Mouse (Mus musculus): Measurements from ENCODE around the gene Plp2. TPM values are rescaled to one million over a fixed set of nuclear protein-coding genes. Genes with fewer than 3 reads are reported as not detected.
"Not testable (repeated sequence)": the region's sequence is repeated elsewhere in the genome, so short reads cannot be mapped to it uniquely, and the experiment has no call there.

The Plp2 gene
- polyA plus RNA-seq (2015; fragmentation: Nextera tagmentation; extraction: Ambion mirVana), result 218 and 221 TPM in 2 replicates

GRCm38 (mm10) chrX:7670921-7671623 is at the start of gene Plp2:
TSS of gene Plp2 (minus strand) at chrX:7671390.
- WGBS, result 17% methylated on average over 25 of the region's 36 CpGs
- Histone ChIP-seq H3K36me3 (ENCODE audit: control insufficient read depth, insufficient read depth, low read length) (no peaks in the 10 kb centered on the region), H3K4me3 (ENCODE audit: low read length) (peak within 1 kb of the TSS; percentile 56), H3K9me3 (ENCODE audit: control insufficient read depth, low read length) (no peaks in the 10 kb centered on the region), H3K4me2 (ENCODE audit: low read depth, low read length) (peak within 1 kb of the TSS; percentile 55), H3K4me1 (replicated peaks; ENCODE audit: control insufficient read depth, insufficient read depth, low read length) (peaks cover 10% of the 10 kb centered on the region), H3K9ac (ENCODE audit: low read length) (peak within 1 kb of the TSS; percentile 68), H3K27ac (ENCODE audit: low read length) (peak within 1 kb of the TSS; percentile 89), H3K27me3 (ENCODE audit: control insufficient read depth, insufficient read depth, low read depth, low read length) (no peaks in the 10 kb centered on the region)
- peak; percentile 62 for ATAC-seq (ENCODE audit: low read depth)

- H3K4me3 ChIP-seq (ENCODE audit: low read length); H3K27me3 ChIP-seq (ENCODE audit: control insufficient read depth, insufficient read depth, low read depth, low read length); H3K9ac ChIP-seq (ENCODE audit: low read length); H3K9me3 ChIP-seq (ENCODE audit: control insufficient read depth, low read length); H3K4me1 ChIP-seq (replicated peaks; ENCODE audit: control insufficient read depth, insufficient read depth, low read length); ATAC-seq (ENCODE audit: low read depth); H3K4me2 ChIP-seq (ENCODE audit: low read depth, low read length); H3K27ac ChIP-seq (ENCODE audit: low read length); H3K36me3 ChIP-seq (ENCODE audit: control insufficient read depth, insufficient read depth, low read length): not testable (repeated sequence)
- WGBS, result 41% methylated on average over 1 of the region's 1 CpGs
These were observed 44.9 kb upstream of the Plp2 start for GRCm38 (mm10) chrX:7716058-7716457.

DNA sequence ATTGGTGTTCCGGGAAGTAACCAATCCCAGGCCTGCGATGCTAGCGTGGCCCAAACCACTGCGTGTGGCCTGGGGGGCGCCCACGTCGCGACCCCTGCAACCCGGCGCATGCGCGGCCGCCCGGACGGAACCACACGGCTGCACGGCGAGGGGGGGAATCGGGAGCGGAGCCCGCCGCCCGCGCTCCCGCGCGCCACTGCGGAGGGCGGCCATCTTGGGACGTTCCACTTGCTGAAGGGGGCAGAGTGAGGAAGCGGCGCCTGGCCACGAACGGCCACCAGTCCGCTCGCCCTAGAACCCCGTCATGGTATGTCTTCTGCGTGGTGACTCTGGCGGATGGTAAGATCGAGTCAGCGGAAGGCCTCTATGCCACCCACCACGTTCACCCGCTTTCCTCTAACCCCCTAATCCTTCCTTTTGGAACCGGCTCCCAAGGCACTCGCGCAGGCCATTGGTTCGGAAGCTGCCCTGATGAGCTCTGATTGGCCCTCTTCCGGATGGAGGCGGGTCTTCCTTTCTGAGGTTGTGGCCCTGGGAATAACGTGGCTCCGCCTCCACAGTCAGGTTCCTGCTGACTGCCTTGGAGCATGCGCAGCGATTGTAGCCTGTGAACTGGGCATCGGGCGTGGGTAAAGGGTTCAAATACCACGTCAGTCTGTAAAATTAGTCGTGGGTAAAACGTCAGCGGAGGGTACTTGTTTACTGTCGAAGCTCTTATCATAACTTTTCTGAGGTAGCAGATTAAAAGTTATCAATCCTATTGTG is 43.1 kb upstream of the Plp2 start, which contains the start of gene Wdr45:
TSS of gene Wdr45 (plus strand) at position 199 of the 765 bp plus-strand sequence.
- not testable (repeated sequence) for H3K36me3 ChIP-seq (ENCODE audit: control insufficient read depth, insufficient read depth, low read length); H3K27me3 ChIP-seq (ENCODE audit: control insufficient read depth, insufficient read depth, low read depth, low read length); H3K9me3 ChIP-seq (ENCODE audit: control insufficient read depth, low read length); H3K4me1 ChIP-seq (replicated peaks; ENCODE audit: control insufficient read depth, insufficient read depth, low read length)
- 8% methylated on average over 24 of the region's 60 CpGs for WGBS
- peak within 1 kb of the TSS; percentile 45 for H3K4me3 ChIP-seq (ENCODE audit: low read length)
- H3K9ac ChIP-seq (ENCODE audit: low read length), result peak within 1 kb of the TSS; percentile 56
- peak; percentile 97 for ATAC-seq (ENCODE audit: low read depth)
- H3K27ac ChIP-seq (ENCODE audit: low read length), result 0 out of 2 replicates have a peak within 1 kb of the TSS, but pooled peaks have one; percentile 43
- H3K4me2 ChIP-seq (ENCODE audit: low read depth, low read length), result peak within 1 kb of the TSS; percentile 51

DNA sequence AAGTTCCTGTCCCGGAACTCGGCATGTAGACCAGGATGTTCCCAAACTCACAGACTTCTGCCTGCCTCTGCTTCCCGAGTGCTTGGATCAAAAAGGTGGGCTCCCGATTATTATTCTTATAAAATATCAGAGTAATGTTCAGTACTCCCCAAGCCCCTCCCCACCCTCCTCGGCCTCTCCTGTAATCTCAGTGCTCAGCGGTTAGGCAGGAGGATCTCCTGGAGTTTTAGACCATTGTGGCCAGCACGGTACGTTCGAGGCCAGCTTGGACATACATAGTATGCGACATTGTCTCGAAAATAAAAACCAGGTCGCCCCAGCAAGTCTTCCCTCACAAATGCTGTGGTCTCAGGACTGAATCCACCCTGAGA is 42.6 kb upstream of the Plp2 start:
- H3K27me3 ChIP-seq (ENCODE audit: control insufficient read depth, insufficient read depth, low read depth, low read length); H3K36me3 ChIP-seq (ENCODE audit: control insufficient read depth, insufficient read depth, low read length); H3K9me3 ChIP-seq (ENCODE audit: control insufficient read depth, low read length); H3K4me1 ChIP-seq (replicated peaks; ENCODE audit: control insufficient read depth, insufficient read depth, low read length): not testable (repeated sequence)
- Histone ChIP-seq H3K9ac (ENCODE audit: low read length) (peak overlapping the region; percentile 56), H3K4me2 (ENCODE audit: low read depth, low read length) (peak overlapping the region; percentile 51), H3K27ac (ENCODE audit: low read length) (0 out of 2 replicates have a peak overlapping the region, but pooled peaks have one; percentile 43), H3K4me3 (ENCODE audit: low read length) (peak overlapping the region; percentile 45)
- peak; percentile 18; the same call in 1 of the 2 replicates for ATAC-seq (ENCODE audit: low read depth)
- WGBS, result 24% methylated on average over 5 of the region's 12 CpGs

DNA sequence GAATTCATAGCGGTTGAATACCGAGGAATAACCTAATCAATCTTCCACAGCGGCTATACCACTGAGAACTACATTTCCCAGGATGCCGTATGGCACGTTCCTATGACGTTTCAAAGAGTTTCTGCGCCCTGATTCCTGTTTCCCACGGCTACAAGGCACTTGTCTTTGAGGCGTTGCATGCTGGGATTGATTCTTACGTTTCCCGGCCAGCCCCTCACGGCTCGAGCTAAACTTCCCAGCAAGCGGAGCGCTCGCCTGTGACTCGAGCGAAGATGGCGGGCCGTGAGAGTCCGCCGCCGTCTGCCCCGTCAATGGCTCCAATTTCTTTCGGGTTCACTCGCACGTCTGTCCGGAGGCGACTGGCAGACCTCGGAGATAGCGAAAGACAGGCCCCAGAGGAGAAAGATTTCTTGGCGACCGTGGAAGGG is 25.8 kb upstream of the Plp2 start, which contains the start of gene Gpkow:
TSS of gene Gpkow (plus strand) at position 178 of the 428 bp plus-strand sequence.
- 6% methylated on average over 33 of the region's 33 CpGs for WGBS
- ATAC-seq (ENCODE audit: low read depth), result peak; percentile 96
- Histone ChIP-seq H3K27me3 (ENCODE audit: control insufficient read depth, insufficient read depth, low read depth, low read length) (no peaks in the 10 kb centered on the region), H3K9me3 (ENCODE audit: control insufficient read depth, low read length) (no peaks in the 10 kb centered on the region), H3K36me3 (ENCODE audit: control insufficient read depth, insufficient read depth, low read length) (peaks cover 2% of the 10 kb centered on the region), H3K4me2 (ENCODE audit: low read depth, low read length) (peak within 1 kb of the TSS; percentile 61), H3K4me1 (replicated peaks; ENCODE audit: control insufficient read depth, insufficient read depth, low read length) (no peaks in the 10 kb centered on the region; the same call in 1 of the 2 replicates), H3K4me3 (ENCODE audit: low read length) (peak within 1 kb of the TSS; percentile 67), H3K27ac (ENCODE audit: low read length) (peak within 1 kb of the TSS; percentile 17; the same call in 1 of the 2 replicates), H3K9ac (ENCODE audit: low read length) (peak within 1 kb of the TSS; percentile 73)

DNA sequence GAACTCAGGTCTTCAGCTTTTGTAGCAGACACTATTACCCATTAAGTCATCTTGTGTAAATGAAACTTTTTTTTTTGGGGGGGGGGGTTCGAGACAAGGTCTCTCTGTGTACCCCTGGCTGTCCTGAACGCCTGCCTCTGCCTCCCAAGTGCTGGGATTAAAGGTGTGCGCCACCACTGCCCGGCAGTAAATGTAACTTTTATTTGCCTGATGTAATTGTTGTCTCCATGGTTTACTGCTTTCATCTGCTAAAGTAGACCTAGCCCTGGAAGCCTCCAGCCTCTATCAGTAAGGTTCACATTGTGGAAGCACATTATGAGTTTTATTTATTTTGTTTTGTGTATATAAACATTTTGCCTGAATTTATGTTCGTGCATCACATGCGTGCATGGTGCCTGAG is 25.3 kb upstream of the Plp2 start:
- peak; percentile 8 for ATAC-seq (ENCODE audit: low read depth)

GRCm38 (mm10) chrX:7692862-7693261 is 21.7 kb upstream of the Plp2 start:
- WGBS, result 29% methylated on average over 4 of the region's 4 CpGs
- H3K27ac ChIP-seq (ENCODE audit: low read length), result no peak overlapping the region
- ATAC-seq (ENCODE audit: low read depth), result no peak

More for the DNA sequence above, 25.3 kb upstream of the Plp2 start:
- H3K4me2 ChIP-seq (ENCODE audit: low read depth, low read length), result peak overlapping the region; percentile 40; the same call in 1 of the 2 replicates
- no peaks in the 10 kb centered on the region; the same call in 1 of the 2 replicates for H3K4me1 ChIP-seq (replicated peaks; ENCODE audit: control insufficient read depth, insufficient read depth, low read length)
- peak overlapping the region; percentile 31 for H3K4me3 ChIP-seq (ENCODE audit: low read length)
- peak overlapping the region; percentile 28; the same call in 1 of the 2 replicates for H3K9ac ChIP-seq (ENCODE audit: low read length)
- WGBS, result 26% methylated on average over 6 of the region's 6 CpGs
- H3K27me3 ChIP-seq (ENCODE audit: control insufficient read depth, insufficient read depth, low read depth, low read length), result no peaks in the 10 kb centered on the region
- no peak overlapping the region for H3K27ac ChIP-seq (ENCODE audit: low read length)
- peaks cover 2% of the 10 kb centered on the region for H3K36me3 ChIP-seq (ENCODE audit: control insufficient read depth, insufficient read depth, low read length)
- no peaks in the 10 kb centered on the region for H3K9me3 ChIP-seq (ENCODE audit: control insufficient read depth, low read length)

GRCm38 (mm10) chrX:7690486-7690885 is 19.3 kb upstream of the Plp2 start:
- no peaks in the 10 kb centered on the region for H3K27me3 ChIP-seq (ENCODE audit: control insufficient read depth, insufficient read depth, low read depth, low read length)
- ATAC-seq (ENCODE audit: low read depth), result peak; percentile 90
- no peak overlapping the region for H3K4me2 ChIP-seq (ENCODE audit: low read depth, low read length)
- H3K27ac ChIP-seq (ENCODE audit: low read length), result peak overlapping the region; percentile 57; the same call in 1 of the 2 replicates
- H3K9me3 ChIP-seq (ENCODE audit: control insufficient read depth, low read length), result no peaks in the 10 kb centered on the region
- no peaks in the 10 kb centered on the region for H3K36me3 ChIP-seq (ENCODE audit: control insufficient read depth, insufficient read depth, low read length)
- H3K4me1 ChIP-seq (replicated peaks; ENCODE audit: control insufficient read depth, insufficient read depth, low read length), result no peaks in the 10 kb centered on the region
- no peak overlapping the region for H3K9ac ChIP-seq (ENCODE audit: low read length)
- no peak overlapping the region for H3K4me3 ChIP-seq (ENCODE audit: low read length)
- WGBS, result 30% methylated on average over 3 of the region's 3 CpGs

More at GRCm38 (mm10) chrX:7692862-7693261, 21.7 kb upstream of the Plp2 start:
- Histone ChIP-seq H3K27me3 (ENCODE audit: control insufficient read depth, insufficient read depth, low read depth, low read length) (no peaks in the 10 kb centered on the region), H3K4me2 (ENCODE audit: low read depth, low read length) (no peak overlapping the region), H3K36me3 (ENCODE audit: control insufficient read depth, insufficient read depth, low read length) (no peaks in the 10 kb centered on the region), H3K9ac (ENCODE audit: low read length) (no peak overlapping the region), H3K4me3 (ENCODE audit: low read length) (no peak overlapping the region), H3K4me1 (replicated peaks; ENCODE audit: control insufficient read depth, insufficient read depth, low read length) (no peaks in the 10 kb centered on the region), H3K9me3 (ENCODE audit: control insufficient read depth, low read length) (no peaks in the 10 kb centered on the region)

- WGBS, result 84% methylated on average over 2 of the region's 2 CpGs
- Histone ChIP-seq H3K27me3 (ENCODE audit: control insufficient read depth, insufficient read depth, low read depth, low read length) (no peaks in the 10 kb centered on the region), H3K9ac (ENCODE audit: low read length) (no peak overlapping the region), H3K4me1 (replicated peaks; ENCODE audit: control insufficient read depth, insufficient read depth, low read length) (no peaks in the 10 kb centered on the region), H3K36me3 (ENCODE audit: control insufficient read depth, insufficient read depth, low read length) (no peaks in the 10 kb centered on the region), H3K27ac (ENCODE audit: low read length) (no peak overlapping the region), H3K4me2 (ENCODE audit: low read depth, low read length) (no peak overlapping the region), H3K9me3 (ENCODE audit: control insufficient read depth, low read length) (no peaks in the 10 kb centered on the region), H3K4me3 (ENCODE audit: low read length) (no peak overlapping the region)
- no peak for ATAC-seq (ENCODE audit: low read depth)
These were observed 17.1 kb upstream of the Plp2 start for GRCm38 (mm10) chrX:7688321-7688720.

All from lung, embryonic 16.5 days (tissue).